Mouse (Mus musculus) ES-Bruce4 (cell line): ENCODE data around the gene Rel. TPM values are rescaled to one million over a fixed set of nuclear protein-coding genes. Genes with fewer than 3 reads are reported as not detected.

ENCODE experiments used
- H3K27ac ChIP-seq: 2 replicates; pipeline ENCODE4 v1.5.1; 2012; ENCODE audit warnings: low read length, inconsistent platforms; ENCODE audit not compliant: insufficient read depth
- H3K27me3 ChIP-seq: 2 replicates; pipeline ENCODE4 v1.6.1; 2012; ENCODE audit warnings: mild to moderate bottlenecking, low read length, inconsistent platforms; ENCODE audit not compliant: control insufficient read depth, poor library complexity, insufficient read depth, severe bottlenecking
- H3K36me3 ChIP-seq: 2 replicates; pipeline ENCODE4 v1.6.1; 2012; ENCODE audit warnings: inconsistent platforms, mild to moderate bottlenecking, low read length, moderate library complexity; ENCODE audit not compliant: control insufficient read depth, poor library complexity, insufficient read depth, severe bottlenecking
- H3K4me1 ChIP-seq: one replicate; pipeline ENCODE4 v1.8.1; 2011; ENCODE audit warnings: low read length; ENCODE audit not compliant: control insufficient read depth, insufficient read depth
- H3K4me3 ChIP-seq: 2 replicates; pipeline ENCODE4 v1.5.1; 2011; ENCODE audit warnings: low read depth, mild to moderate bottlenecking, low read length
- H3K9ac ChIP-seq: 2 replicates; pipeline ENCODE4 v1.6.1; 2012; ENCODE audit warnings: low read depth, mild to moderate bottlenecking, inconsistent platforms; ENCODE audit not compliant: poor library complexity, severe bottlenecking
- H3K9me3 ChIP-seq: replicated peaks from 2 replicates; pipeline ENCODE4 v1.6.1; 2012; ENCODE audit warnings: mild to moderate bottlenecking, low read length, inconsistent platforms; ENCODE audit not compliant: control insufficient read depth, poor library complexity, insufficient read depth, severe bottlenecking
- CTCF ChIP-seq: IDR thresholded peaks from one replicate; pipeline ENCODE4 v1.8.1; 2011; ENCODE audit warnings: low read depth, low read length
- EP300 ChIP-seq: IDR thresholded peaks from 2 replicates; pipeline ENCODE4 v1.6.1; 2011; ENCODE audit warnings: low read depth, low read length; ENCODE audit not compliant: insufficient read depth
- POLR2A ChIP-seq: IDR thresholded peaks from one replicate; pipeline ENCODE4 v1.8.1; 2011; ENCODE audit warnings: low read length; ENCODE audit not compliant: insufficient read depth
- polyA plus RNA-seq: library from polyadenylated mRNA; stranded (reverse); fragments of >200 nt; gene quantifications from 2 replicates; pipeline ENCODE4 v1.2.4, GENCODE M21; 2011; ENCODE audit warnings: low read depth; ENCODE audit not compliant: missing spikeins, insufficient read depth, insufficient read length

The Rel gene
- polyA plus RNA-seq, 1 experiment: 2.6 TPM

DNA sequence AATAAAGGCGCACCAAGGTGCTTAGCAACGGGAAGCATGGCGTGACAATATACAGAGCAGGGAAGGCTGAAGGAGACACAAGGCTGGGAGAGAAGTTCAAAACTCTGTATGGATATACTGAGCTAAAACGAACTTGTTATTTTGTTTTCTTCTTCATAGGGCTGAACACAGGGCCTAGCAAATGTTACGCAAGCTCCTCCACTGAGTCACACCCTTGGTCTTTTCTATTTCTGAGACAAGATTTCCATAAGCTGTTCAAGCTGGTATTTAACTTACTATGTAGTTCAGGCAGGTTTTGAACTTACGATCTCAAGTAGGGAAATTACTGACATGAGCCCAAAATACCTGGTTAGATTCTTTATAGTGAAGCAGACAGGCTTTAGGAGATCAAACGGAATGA lies 29.4 kb downstream of the Rel start:
- no peaks in the 10 kb centered on the region for H3K9me3 ChIP-seq
- H3K27ac ChIP-seq: no peak overlapping the region
- no peaks in the 10 kb centered on the region for H3K4me1 ChIP-seq
- no peak for TF ChIP-seq EP300
- no peak for TF ChIP-seq POLR2A
- no peak for TF ChIP-seq CTCF
- no peak overlapping the region for H3K4me3 ChIP-seq
- no peaks in the 10 kb centered on the region for H3K27me3 ChIP-seq
- no peaks in the 10 kb centered on the region for H3K36me3 ChIP-seq
- no peak overlapping the region for H3K9ac ChIP-seq

DNA sequence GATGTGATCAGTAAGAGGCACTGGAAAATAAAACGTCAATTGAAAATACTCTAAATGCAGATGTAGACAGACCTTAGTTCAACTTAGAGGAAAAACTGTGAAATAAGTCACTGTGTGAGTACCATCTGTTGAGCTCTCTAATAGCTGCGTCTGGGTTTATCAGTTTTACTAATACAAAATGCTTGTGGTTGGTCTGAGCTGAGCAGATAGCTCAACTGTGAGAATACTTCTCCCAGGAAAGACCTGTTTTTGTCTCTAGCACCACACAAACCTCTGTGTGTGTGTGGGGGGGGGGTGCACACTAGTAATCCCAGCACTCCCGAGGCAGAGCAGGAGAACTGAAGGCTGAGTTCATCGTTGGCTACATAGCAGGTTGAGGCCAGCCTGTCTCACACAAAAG lies 29.9 kb downstream of the Rel start:
- TF ChIP-seq EP300 (no peak), POLR2A (no peak), CTCF (no peak)
- no peaks in the 10 kb centered on the region for H3K4me1 ChIP-seq
- H3K4me3 ChIP-seq: no peak overlapping the region
- H3K36me3 ChIP-seq: no peaks in the 10 kb centered on the region
- no peaks in the 10 kb centered on the region for H3K27me3 ChIP-seq
- no peak overlapping the region for H3K9ac ChIP-seq
- no peak overlapping the region for H3K27ac ChIP-seq
- no peaks in the 10 kb centered on the region for H3K9me3 ChIP-seq

DNA sequence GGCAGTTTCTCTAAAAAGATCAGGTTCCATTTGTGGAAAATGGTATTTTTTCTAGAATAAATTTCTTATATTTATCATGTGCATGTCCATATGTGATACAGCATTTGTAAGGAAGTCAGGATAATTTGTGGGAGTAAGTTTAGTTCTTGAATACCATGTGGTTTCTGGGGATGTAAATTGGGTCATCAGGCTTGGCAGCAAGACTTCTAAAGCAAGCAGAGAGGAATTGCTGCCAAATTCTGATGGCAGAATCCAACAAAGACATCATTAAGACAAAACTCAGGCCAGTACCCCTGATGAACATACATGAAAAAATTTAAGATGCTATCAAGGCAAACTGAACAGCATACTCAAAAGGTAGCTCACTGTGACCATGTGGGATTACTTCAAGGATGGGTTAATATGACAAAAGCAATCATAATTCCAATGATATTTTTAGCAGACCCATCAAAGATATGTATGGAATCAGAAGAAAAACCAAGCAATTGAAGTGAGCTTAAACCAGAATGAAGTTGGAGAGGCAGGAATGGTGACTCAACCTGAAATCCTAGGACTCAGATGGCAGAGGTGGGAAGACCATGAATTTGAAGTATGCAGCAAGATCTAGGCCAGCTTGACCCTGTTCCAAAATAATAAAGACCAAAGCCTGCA lies 34.8 kb downstream of the Rel start:
- no peak overlapping the region for H3K27ac ChIP-seq
- H3K4me1 ChIP-seq: no peaks in the 10 kb centered on the region
- H3K36me3 ChIP-seq: peaks cover 2% of the 10 kb centered on the region; the same call in 1 of the 2 replicates
- no peaks in the 10 kb centered on the region for H3K27me3 ChIP-seq
- H3K9ac ChIP-seq: no peak overlapping the region
- no peaks in the 10 kb centered on the region for H3K9me3 ChIP-seq
- H3K4me3 ChIP-seq: no peak overlapping the region
- TF ChIP-seq CTCF: no peak
- TF ChIP-seq EP300: no peak
- TF ChIP-seq POLR2A: no peak

DNA sequence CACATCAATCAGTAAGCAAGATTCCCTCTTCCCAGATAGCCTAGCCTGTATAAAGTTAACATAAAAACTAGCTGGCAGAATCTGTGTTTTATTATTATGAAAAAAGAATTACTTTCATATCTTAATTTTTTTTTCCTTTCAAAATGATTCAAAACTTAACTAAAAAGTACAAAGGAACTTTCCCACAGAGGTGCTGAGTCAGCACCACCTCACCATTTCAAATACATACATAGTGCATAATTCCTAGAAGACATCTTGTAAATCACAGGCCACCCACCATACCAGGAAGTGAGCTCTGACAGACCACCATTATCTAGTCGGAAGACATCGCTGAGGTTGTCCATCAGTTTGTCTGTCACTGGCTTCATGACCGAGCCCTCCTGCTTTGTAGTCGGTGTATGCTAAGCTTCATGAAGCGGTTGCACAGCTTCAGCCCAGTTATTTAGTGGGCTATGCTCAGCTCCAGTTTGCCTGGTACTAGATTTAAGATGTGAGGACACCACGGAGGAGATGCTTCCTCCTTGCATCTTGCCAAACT lies 36.0 kb downstream of the Rel start:
- Histone ChIP-seq H3K4me1 (no peaks in the 10 kb centered on the region), H3K9ac (no peak overlapping the region), H3K27ac (no peak overlapping the region), H3K36me3 (peaks cover 4% of the 10 kb centered on the region), H3K4me3 (no peak overlapping the region), H3K9me3 (no peaks in the 10 kb centered on the region), H3K27me3 (no peaks in the 10 kb centered on the region)
- no peak for TF ChIP-seq CTCF
- TF ChIP-seq EP300: no peak
- TF ChIP-seq POLR2A: no peak

DNA sequence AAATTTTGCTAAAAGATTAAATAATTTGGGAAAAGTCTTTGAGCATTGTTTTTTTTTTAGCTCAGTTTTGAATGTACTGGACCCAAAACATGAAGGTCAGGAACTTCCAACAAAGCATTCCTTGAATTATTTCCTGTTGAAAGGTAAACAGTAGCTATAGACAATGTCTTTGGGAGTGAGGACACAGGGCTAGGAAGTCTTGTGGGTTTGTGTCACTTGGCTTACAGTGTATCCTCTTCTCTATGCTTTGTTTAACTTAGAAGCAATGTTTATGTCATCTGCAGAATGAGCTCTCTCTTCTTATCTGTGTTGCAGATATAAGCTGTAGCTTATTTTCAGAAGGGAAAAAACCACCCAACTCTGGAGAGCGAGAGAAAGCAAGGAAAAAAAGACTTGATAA lies 37.9 kb downstream of the Rel start:
- Histone ChIP-seq H3K4me1 (no peaks in the 10 kb centered on the region), H3K9me3 (no peaks in the 10 kb centered on the region), H3K9ac (no peak overlapping the region), H3K4me3 (no peak overlapping the region), H3K27ac (no peak overlapping the region), H3K36me3 (peaks cover 11% of the 10 kb centered on the region), H3K27me3 (no peaks in the 10 kb centered on the region)
- no peak for TF ChIP-seq CTCF
- TF ChIP-seq EP300: no peak
- no peak for TF ChIP-seq POLR2A

DNA sequence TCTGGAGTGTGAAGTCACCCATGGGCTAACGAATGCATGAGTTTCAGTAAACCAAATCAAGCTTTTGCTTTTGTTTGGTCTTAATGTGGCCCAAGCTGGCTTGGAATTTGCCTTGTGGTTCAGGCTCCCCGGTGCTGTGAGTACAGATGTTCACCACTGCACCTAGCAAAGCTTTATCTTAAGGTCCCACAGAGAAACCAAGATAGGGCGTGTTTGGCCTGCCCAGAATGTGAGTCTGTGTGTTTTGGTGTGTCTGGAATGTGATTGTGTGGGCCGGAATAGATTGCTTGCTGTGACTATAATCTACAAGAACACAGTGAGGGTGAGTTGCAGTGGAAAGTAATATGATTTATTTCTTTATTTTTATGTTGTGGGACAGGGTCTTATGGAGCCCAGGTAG lies 40.6 kb downstream of the Rel start:
- no peak overlapping the region for H3K9ac ChIP-seq
- H3K36me3 ChIP-seq: peaks cover 20% of the 10 kb centered on the region
- no peaks in the 10 kb centered on the region for H3K9me3 ChIP-seq
- H3K4me1 ChIP-seq: no peaks in the 10 kb centered on the region
- TF ChIP-seq CTCF: no peak
- no peak for TF ChIP-seq EP300
- no peak for TF ChIP-seq POLR2A
- H3K4me3 ChIP-seq: no peak overlapping the region
- H3K27me3 ChIP-seq: no peaks in the 10 kb centered on the region
- no peak overlapping the region for H3K27ac ChIP-seq
